Mouse (Mus musculus) liver, embryonic 15.5 days (tissue): ENCODE measurements around the gene Grm1. TPM values are rescaled to one million over a fixed set of nuclear protein-coding genes. Genes with fewer than 3 reads are reported as not detected.

ENCODE experiments used
- ATAC-seq: fragments of 200-750 bp; cut with Nextera tagmentation; 2 replicates; pipeline ENCODE4 v1.8.0; 2017; ENCODE audit warnings: moderate number of reproducible peaks, mild to moderate bottlenecking, moderate library complexity; ENCODE audit not compliant: insufficient read depth
- H3K27ac ChIP-seq: fragments of 300-500 bp; sonication (generic); replicated peaks from 2 replicates; pipeline ENCODE4 v1.5.1; 2015; ENCODE audit warnings: mild to moderate bottlenecking, inconsistent platforms
- H3K27me3 ChIP-seq: fragments of 300-500 bp; sonication (generic); 2 replicates; pipeline ENCODE4 v1.6.1; 2015; ENCODE audit warnings: mild to moderate bottlenecking, inconsistent platforms
- H3K36me3 ChIP-seq: fragments of 300-500 bp; sonication (generic); replicated peaks from 2 replicates; pipeline ENCODE4 v1.6.1; 2015; ENCODE audit warnings: moderate library complexity, mild to moderate bottlenecking, inconsistent platforms
- H3K4me1 ChIP-seq: fragments of 300-500 bp; sonication (generic); replicated peaks from 2 replicates; pipeline ENCODE4 v1.6.1; 2015; ENCODE audit warnings: inconsistent platforms
- H3K4me2 ChIP-seq: fragments of 300-500 bp; sonication (generic); 2 replicates; pipeline ENCODE4 v1.6.1; 2015; ENCODE audit warnings: moderate library complexity, mild to moderate bottlenecking, inconsistent platforms
- H3K4me3 ChIP-seq: fragments of 300-500 bp; sonication (generic); replicated peaks from 2 replicates; pipeline ENCODE4 v1.5.1; 2015; ENCODE audit warnings: mild to moderate bottlenecking, inconsistent platforms
- H3K9ac ChIP-seq: fragments of 300-500 bp; sonication (generic); 2 replicates; pipeline ENCODE4 v1.6.1; 2015; ENCODE audit warnings: moderate library complexity, mild to moderate bottlenecking, inconsistent platforms
- H3K9me3 ChIP-seq: fragments of 300-500 bp; sonication (generic); replicated peaks from 2 replicates; pipeline ENCODE4 v1.6.1; 2016; ENCODE audit warnings: inconsistent platforms
- polyA plus RNA-seq: library from polyadenylated mRNA; unstranded; fragments of >200 nt; fragmentation: Nextera tagmentation; extraction: Ambion mirVana; gene quantifications from 2 replicates; pipeline ENCODE4 v1.2.1, GENCODE M21; 2015

The Grm1 gene
- polyA plus RNA-seq, 1 experiment from 2014 or later, result not detected

- no peak overlapping the region for H3K9ac ChIP-seq
- no peaks in the 10 kb centered on the region for H3K9me3 ChIP-seq
- no peaks in the 10 kb centered on the region for H3K27me3 ChIP-seq
- H3K4me3 ChIP-seq, result no peak overlapping the region
- no peaks in the 10 kb centered on the region for H3K4me1 ChIP-seq
- no peak for ATAC-seq
- H3K4me2 ChIP-seq, result no peak overlapping the region
- H3K36me3 ChIP-seq, result no peaks in the 10 kb centered on the region
- H3K27ac ChIP-seq, result no peak overlapping the region
These were observed 426.2 kb downstream of the Grm1 start for GRCm38 (mm10) chr10:10655991-10656390.

Other genes starting within 250 kb of the Grm1 start
- gene Shprh, start 67.1 kb upstream of the Grm1 start, polyA plus RNA-seq, result 3.7 and 4.0 TPM in 2 replicates
- gene Fbxo30, start 199.0 kb upstream of the Grm1 start, polyA plus RNA-seq, result 59.4 and 63.5 TPM in 2 replicates